Mouse (Mus musculus) kidney, adult 2 months (tissue): ENCODE data around the gene Ufc1. TPM values are rescaled to one million over a fixed set of nuclear protein-coding genes. Genes with fewer than 3 reads are reported as not detected.
A peak's percentile ranks its signal among the peaks of the same experiment; 100 is the strongest.

Experiments used
- DNase-seq: peaks from one replicate; pipeline ENCODE4 v3.0.0; 2021
- H3K27ac ChIP-seq: fragments of 200-500 bp; 2 replicates; pipeline ENCODE4 v1.5.1; 2012; ENCODE audit warnings: low read depth, low read length, control low read depth, inconsistent platforms; ENCODE audit not compliant: insufficient read depth
- H3K27me3 ChIP-seq: fragments of 200-500 bp; replicated peaks from 2 replicates; pipeline ENCODE4 v1.6.1; 2012; ENCODE audit warnings: mild to moderate bottlenecking, moderate library complexity, low read length, inconsistent platforms; ENCODE audit not compliant: control insufficient read depth, insufficient read depth
- H3K36me3 ChIP-seq: fragments of 200-500 bp; 2 replicates; pipeline ENCODE4 v1.6.1; 2012; ENCODE audit warnings: mild to moderate bottlenecking, moderate library complexity, low read length, inconsistent platforms; ENCODE audit not compliant: control insufficient read depth, insufficient read depth
- H3K4me1 ChIP-seq: fragments of 200-500 bp; 2 replicates; pipeline ENCODE4 v1.6.1; 2011; ENCODE audit warnings: low read length; ENCODE audit not compliant: control insufficient read depth, insufficient read depth
- H3K4me3 ChIP-seq: fragments of 200-500 bp; 2 replicates; pipeline ENCODE4 v1.5.1; 2011; ENCODE audit warnings: mild to moderate bottlenecking, low read depth, low read length, control low read depth; ENCODE audit not compliant: insufficient read depth
- CTCF ChIP-seq: fragments of 200-500 bp; conservative IDR thresholded peaks from 2 replicates; pipeline ENCODE4 v1.5.1; 2011; ENCODE audit warnings: low read depth, mild to moderate bottlenecking, control low read depth, low read length, moderate library complexity, mixed read lengths; ENCODE audit not compliant: insufficient read depth, insufficient read length
- POLR2A ChIP-seq: fragments of 200-500 bp; IDR thresholded peaks from one replicate; pipeline ENCODE4 v1.6.1; 2011; ENCODE audit warnings: low read depth, low read length, control low read depth
- WGBS: fragments of 180-500 bp; shearing (Covaris S2); methylation state at CpG from one replicate; pipeline ENCODE4 v1.1.7; 2018; 5-methylcytosine and 5-hydroxymethylcytosine counted together
- polyA plus RNA-seq: library from polyadenylated mRNA; depleted of rRNA; stranded (reverse); fragments of >200 nt; gene quantifications from 2 replicates; pipeline ENCODE4 v1.2.3, GENCODE M21; 2012

Gene Ufc1
- polyA plus RNA-seq, 1 experiment, result 59.5 TPM

DNA sequence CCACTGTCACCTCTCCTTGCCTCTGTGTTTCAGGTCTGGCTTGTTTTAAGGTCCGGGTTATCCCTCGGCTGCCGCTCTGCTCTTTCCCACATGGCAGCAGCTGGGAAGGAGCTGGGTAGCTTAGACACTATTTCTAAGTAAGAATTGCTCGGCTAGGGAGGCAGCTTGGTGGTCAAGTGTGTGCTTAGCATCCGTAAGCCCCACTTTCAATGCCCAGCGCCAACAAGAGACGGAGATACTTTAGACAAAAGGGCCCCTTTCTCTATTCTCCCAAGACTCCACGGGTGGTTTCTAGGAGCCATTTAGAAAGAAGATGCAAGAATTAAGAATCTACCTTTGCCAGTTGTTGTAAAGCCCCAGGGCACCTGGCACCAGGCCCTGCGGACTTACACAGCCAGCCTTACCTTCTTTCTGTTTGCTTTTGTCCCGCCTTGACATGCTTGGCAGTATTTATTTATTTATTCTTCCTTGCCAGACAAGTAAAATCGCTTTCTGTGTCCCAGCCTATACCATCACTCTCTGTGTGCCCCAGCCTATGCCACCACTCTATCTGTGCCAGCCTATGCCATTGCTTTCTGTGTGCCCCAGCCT is 19.6 kb downstream of the Ufc1 start:
- H3K4me1 ChIP-seq, result peaks cover 15% of the 10 kb centered on the region; the same call in 1 of the 2 replicates
- no peaks in the 10 kb centered on the region for H3K36me3 ChIP-seq
- 83% methylated on average over 11 of the region's 11 CpGs for WGBS
- DNase-seq, result no peak
- TF ChIP-seq CTCF, result no peak
- no peak for TF ChIP-seq POLR2A
- no peak overlapping the region for H3K4me3 ChIP-seq
- no peaks in the 10 kb centered on the region for H3K27me3 ChIP-seq
- H3K27ac ChIP-seq, result no peak overlapping the region

DNA sequence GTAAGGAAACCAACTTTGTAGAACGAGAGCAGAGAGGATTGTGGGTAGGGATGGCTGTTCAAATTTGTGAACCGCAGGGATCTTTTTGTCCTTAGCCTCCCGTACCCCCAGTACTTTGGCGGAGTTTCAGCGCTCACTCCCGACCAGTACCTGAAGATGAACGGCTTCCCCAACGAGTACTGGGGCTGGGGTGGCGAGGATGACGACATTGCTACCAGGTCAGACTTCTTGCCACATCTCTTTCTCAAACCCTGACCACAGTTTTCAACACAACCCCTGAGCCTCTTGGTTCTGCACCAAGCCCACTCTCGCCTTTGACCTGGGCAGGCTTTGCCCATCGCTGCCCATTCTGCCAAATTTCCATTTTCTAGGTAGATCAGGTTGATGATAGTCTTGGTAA is 20.7 kb downstream of the Ufc1 start:
- Histone ChIP-seq H3K36me3 (no peaks in the 10 kb centered on the region), H3K27me3 (no peaks in the 10 kb centered on the region), H3K4me1 (peaks cover 13% of the 10 kb centered on the region; the same call in 1 of the 2 replicates), H3K4me3 (no peak overlapping the region), H3K27ac (no peak overlapping the region)
- no peak for DNase-seq
- 90% methylated on average over 12 of the region's 12 CpGs for WGBS
- TF ChIP-seq POLR2A (no peak), CTCF (no peak)

DNA sequence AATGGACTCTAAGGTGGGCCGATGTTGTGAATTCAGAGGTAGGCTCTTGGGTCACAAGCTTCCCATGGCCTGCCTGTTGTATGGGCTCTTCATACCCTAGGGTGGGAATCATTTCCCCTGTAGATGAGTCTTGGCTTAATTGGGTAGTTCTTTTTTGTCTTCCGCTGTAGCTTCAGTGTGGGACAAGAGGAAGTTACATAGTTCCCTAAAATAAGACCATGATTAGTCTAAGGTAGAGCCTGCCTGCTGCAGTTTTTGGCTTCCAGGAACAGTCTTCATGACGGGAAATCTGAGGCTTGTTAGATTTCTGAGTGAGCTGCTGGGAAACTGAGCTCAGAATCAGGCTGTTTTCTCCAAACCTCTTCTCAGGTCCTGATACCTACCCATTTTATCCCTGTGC is 22.7 kb downstream of the Ufc1 start:
- H3K36me3 ChIP-seq, result no peaks in the 10 kb centered on the region
- 77% methylated on average over 3 of the region's 3 CpGs for WGBS
- H3K27ac ChIP-seq, result no peak overlapping the region
- no peak overlapping the region for H3K4me3 ChIP-seq
- H3K27me3 ChIP-seq, result no peaks in the 10 kb centered on the region
- peaks cover 13% of the 10 kb centered on the region; the same call in 1 of the 2 replicates for H3K4me1 ChIP-seq
- no peak for TF ChIP-seq CTCF
- no peak for TF ChIP-seq POLR2A
- DNase-seq, result no peak

DNA sequence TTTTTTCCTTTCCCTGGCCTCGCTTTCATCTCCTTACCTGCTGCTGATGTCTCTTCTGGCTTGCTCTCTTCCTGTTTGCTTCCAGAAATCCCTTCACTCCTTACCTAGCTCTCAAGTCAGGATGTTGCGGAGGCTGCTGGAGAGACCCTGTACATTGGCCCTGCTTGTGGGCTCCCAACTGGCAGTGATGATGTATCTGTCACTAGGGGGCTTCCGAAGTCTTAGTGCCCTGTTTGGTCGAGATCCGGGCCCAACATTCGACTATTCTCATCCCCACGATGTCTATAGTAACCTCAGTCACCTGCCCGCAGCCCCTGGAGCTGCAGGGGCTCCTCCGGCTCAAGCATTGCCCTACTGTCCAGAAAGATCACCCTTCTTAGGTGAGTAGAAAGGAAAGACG is 23.2 kb downstream of the Ufc1 start:
- Histone ChIP-seq H3K4me3 (no peak overlapping the region), H3K27ac (peak overlapping the region; percentile 81; the same call in 1 of the 2 replicates)
- 58% methylated on average over 10 of the region's 10 CpGs for WGBS

DNA sequence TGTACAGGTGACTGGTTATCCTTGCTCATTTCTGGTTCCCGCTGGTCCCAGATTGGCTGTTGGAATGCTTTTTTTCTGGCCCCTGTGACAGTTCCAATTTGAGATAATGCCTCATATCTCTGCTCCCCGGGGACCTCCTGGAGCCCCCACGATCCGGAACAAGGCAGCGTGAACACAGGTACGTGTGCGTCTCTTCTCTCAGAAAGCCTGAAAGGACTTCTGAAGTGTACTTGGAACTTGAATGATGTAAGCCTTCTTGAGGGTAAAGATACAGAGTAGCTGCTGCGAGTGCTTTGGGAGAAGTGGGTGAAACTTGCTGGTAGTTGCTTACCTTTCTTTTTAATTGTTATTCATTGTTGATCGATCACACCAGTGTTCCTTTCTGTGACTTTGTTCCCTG is 23.6 kb downstream of the Ufc1 start:
- Histone ChIP-seq H3K4me3 (peak overlapping the region; percentile 91), H3K27ac (peak overlapping the region; percentile 81), H3K27me3 (no peaks in the 10 kb centered on the region), H3K36me3 (no peaks in the 10 kb centered on the region), H3K4me1 (peaks cover 13% of the 10 kb centered on the region; the same call in 1 of the 2 replicates)
- 23% methylated on average over 9 of the region's 9 CpGs for WGBS
- DNase-seq, result no peak
- TF ChIP-seq CTCF, result no peak
- TF ChIP-seq POLR2A, result no peak

More for the DNA sequence above, 23.2 kb downstream of the Ufc1 start:
- Histone ChIP-seq H3K36me3 (no peaks in the 10 kb centered on the region), H3K27me3 (no peaks in the 10 kb centered on the region), H3K4me1 (peaks cover 13% of the 10 kb centered on the region; the same call in 1 of the 2 replicates)
- TF ChIP-seq CTCF, result no peak
- no peak for TF ChIP-seq POLR2A
- no peak for DNase-seq

DNA sequence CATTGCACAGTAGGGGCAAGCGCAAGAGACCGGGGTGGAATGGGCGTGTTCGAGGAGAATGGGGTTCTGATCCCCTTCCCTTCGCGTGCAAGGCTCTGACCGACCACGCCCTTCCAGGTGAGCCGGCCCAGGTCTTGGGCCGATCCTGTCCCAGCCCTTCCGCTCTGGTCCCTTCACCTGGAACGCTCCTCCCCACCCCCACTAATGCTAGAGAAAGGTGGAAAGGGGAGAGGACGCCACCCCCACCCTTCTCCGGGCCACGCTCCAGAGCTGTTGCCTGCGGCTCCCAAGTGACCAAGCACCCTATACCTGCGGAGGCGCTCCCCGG is 24.3 kb downstream of the Ufc1 start:
- Histone ChIP-seq H3K27ac (peak overlapping the region; percentile 89), H3K4me1 (peaks cover 13% of the 10 kb centered on the region; the same call in 1 of the 2 replicates), H3K27me3 (no peaks in the 10 kb centered on the region), H3K36me3 (no peaks in the 10 kb centered on the region), H3K4me3 (peak overlapping the region; percentile 91)
- WGBS, result 0% methylated on average over 19 of the region's 19 CpGs
- DNase-seq, result peak; percentile 82
- TF ChIP-seq POLR2A, result no peak
- TF ChIP-seq CTCF, result no peak

DNA sequence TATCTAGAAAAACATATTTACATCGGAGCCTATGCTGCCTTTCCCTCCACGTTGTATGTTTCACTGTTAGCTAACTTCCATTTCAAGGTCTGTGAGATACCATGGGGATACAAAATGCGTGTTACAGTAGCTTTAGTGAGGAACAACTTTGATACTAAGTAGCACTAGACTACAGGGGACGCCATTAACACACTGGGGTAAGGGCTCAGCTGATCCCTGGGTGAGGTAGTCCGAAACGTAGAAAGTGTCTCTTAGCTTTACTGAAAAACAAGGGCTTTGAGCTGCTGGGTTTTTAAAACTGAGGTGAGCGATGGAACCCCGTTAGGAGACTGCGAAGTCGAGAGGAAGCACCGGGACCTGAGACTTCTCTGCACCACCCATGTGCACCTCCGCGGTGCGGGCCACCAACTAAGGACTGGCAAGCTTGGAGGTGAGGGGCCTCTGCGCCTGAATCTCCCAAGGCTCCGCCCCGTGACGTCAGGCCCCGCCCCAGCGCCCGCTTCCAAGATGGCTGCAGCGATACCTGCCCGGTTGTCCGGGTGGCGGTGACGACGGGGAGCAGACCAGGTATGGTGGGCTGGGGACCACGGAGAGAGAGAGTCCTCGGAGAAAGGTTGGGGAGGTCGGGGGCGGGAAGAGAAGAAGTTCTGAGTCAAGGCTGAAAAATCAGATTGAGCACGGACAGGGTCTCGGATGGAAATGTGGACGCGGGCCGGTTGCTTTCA is 24.8 kb downstream of the Ufc1 start, which contains the start of gene B4galt3:
Gene B4galt3, plus strand, starts transcription at position 481 of the 725 bp plus-strand sequence.
- H3K36me3 ChIP-seq, result no peaks in the 10 kb centered on the region
- H3K4me3 ChIP-seq, result peak within 1 kb of the TSS; percentile 91
- peaks cover 13% of the 10 kb centered on the region; the same call in 1 of the 2 replicates for H3K4me1 ChIP-seq
- TF ChIP-seq CTCF, result no peak
- TF ChIP-seq POLR2A, result peak; percentile 96
- DNase-seq, result peak; percentile 97
- 5% methylated on average over 36 of the region's 36 CpGs for WGBS
- H3K27ac ChIP-seq, result peak within 1 kb of the TSS; percentile 89
- no peaks in the 10 kb centered on the region for H3K27me3 ChIP-seq
